Mouse (Mus musculus) urinary bladder, postnatal 14 days (tissue): Measurements from ENCODE around the gene Ehmt1.

ENCODE experiments used
- DNase-seq: peaks from one replicate; pipeline ENCODE4 v3.0.0; 2021; ENCODE audit warnings: low spot score

Gene Ehmt1

DNA sequence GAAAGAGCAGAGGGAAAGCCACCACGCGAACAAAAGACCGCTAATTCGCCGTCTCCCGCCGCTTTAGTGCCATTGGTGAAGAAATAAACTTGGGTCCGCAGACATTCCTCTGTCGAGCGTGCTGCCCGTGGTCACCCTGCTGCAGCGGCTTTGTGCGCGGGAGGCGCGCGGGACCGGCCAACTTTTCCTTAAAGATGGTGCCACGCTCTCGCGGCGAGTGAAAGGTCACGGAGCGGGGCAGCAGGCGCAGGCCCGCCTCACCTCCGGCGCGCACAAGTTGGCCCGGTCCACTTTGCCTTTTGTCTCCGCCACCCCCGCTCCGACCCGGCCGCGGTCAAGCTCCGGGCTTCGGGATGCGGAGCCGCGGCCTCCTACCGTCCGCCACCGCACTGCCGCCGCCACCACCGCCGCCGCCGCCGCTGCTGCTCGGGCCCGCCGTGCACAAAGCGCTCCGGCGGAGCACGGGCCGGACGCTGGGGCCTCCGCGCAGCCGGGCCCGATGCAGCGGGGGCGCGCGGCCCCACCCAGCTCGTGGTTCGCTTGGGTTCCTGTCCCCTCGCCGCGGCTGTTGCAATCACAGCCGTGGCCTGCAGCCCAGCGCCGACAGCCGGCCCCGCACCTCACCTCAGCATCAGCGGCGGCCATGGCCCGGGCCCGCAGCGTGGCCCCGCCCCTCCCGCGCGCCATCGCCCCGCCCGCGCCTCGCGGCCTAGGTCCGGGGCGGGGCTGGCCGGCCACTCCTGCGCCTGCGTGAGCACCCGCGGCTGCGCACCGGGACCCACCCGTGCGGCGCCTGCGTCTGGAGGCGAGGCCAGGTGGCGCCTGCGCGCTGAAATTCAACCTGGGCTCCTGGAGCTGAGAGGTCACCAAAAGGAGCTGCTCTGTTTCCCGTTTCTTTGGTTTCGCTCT, at the start of gene Ehmt1:
Gene Ehmt1, minus strand, starts transcription at position 685 of the 909 bp plus-strand sequence.
- DNase-seq: peak; percentile 95

GRCm38 (mm10) chr2:24962304-24963000, 43.0 kb upstream of the Ehmt1 start, which contains the start of gene Dph7:
Dph7 (plus strand) TSS chr2:24962400.
- DNase-seq: peak; percentile 88

- DNase-seq: peak; percentile 23
Measured at GRCm38 (mm10) chr2:24960910-24961309, 41.5 kb upstream of the Ehmt1 start.

- DNase-seq: no peak
Measured at GRCm38 (mm10) chr2:24952537-24953055, 33.2 kb upstream of the Ehmt1 start.

GRCm38 (mm10) chr2:24950189-24950535, 30.7 kb upstream of the Ehmt1 start:
- DNase-seq: no peak

- DNase-seq: peak; percentile 98
Measured at GRCm38 (mm10) chr2:24949421-24950188, 30.2 kb upstream of the Ehmt1 start, which contains the start of gene Zmynd19. Zmynd19 (plus strand) TSS chr2:24949792.

GRCm38 (mm10) chr2:24944304-24944703, 24.9 kb upstream of the Ehmt1 start:
- peak; percentile 41 for DNase-seq

GRCm38 (mm10) chr2:24942092-24942491, 22.7 kb upstream of the Ehmt1 start:
- no peak for DNase-seq

DNA sequence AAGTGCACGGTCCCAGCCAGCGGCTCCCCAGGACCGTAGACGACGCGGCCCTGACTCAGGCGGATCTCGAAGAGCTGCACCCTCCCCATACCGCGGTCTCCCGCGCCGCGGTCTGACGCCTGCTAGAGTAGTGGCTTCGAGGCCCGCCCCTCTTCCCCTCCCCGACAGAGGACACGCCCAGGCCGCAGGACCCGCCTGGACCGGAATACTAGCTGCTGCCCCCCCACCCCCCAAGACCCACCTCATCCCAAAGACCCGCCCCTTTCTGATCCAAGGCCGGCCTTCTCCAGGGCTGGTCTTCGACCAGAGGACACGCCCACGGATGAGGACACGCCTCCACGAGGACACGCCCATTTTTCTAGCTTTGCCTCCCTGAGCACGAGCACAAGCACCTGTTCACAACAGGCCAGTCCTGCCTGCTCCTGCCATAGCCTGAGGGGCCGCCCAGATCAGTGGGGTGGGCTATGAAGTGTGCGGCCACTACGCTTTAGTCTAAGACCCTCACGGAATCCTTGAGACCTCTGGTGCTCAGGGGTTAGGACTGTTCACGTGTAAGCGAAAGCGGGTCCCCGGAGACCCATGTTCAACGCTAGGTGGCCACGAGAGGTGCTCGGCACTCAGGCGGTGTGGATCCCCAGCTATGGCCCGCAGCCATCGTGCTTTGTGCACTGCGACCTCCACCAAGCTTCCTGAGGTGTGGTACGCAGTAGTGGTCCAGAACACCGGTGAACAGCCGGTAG, 15.8 kb upstream of the Ehmt1 start, which contains the start of gene Arrdc1:
Gene Arrdc1, minus strand, starts transcription at position 196 of the 740 bp plus-strand sequence.
- peak; percentile 97 for DNase-seq

DNA sequence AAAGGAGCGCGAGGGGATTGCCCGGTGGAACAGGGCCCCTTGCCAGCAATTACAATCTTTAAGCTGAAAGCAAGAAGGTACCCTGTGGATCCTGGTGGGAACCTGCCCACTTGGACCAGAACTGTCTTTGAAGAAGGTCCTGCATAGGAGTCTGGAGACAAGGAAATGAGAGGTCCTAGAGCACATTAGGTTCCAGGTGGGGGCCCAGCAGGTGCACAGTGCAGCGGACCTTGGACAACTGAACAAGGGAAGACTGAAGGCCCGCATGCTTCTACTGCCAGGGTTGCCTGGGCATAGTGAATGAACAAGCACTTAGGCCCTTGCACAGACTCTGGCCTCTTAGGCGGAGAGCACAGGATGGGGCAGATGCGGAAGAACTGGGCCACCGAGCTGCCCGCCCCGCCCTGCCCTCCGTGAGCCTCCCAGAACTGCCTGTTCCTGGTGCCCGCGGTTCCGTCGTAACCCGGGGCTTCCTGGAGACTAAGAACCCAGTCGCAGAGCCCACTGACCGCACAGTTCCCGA, 15.1 kb upstream of the Ehmt1 start:
- DNase-seq: no peak

DNA sequence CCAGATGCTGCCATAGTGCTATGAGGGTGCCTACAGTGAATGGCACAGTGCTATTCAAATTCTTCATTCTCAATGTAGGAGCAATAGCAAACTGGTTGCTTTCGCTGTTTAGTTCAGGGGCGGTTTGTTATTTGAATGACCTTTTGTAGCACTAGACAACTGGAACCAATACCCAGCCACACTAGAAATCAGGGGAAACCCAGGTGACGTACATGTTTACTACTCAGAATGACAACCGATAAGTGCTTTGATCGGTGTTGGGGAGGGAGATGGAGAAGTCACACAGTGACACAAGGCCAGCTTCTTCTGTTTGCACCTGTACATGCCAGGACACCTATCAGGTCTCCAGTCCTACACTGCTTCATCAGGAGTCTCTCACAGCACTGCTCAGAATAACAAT, 10.2 kb upstream of the Ehmt1 start:
- DNase-seq: no peak

GRCm38 (mm10) chr2:24929119-24929518, 9.7 kb upstream of the Ehmt1 start:
- DNase-seq: peak; percentile 60

DNA sequence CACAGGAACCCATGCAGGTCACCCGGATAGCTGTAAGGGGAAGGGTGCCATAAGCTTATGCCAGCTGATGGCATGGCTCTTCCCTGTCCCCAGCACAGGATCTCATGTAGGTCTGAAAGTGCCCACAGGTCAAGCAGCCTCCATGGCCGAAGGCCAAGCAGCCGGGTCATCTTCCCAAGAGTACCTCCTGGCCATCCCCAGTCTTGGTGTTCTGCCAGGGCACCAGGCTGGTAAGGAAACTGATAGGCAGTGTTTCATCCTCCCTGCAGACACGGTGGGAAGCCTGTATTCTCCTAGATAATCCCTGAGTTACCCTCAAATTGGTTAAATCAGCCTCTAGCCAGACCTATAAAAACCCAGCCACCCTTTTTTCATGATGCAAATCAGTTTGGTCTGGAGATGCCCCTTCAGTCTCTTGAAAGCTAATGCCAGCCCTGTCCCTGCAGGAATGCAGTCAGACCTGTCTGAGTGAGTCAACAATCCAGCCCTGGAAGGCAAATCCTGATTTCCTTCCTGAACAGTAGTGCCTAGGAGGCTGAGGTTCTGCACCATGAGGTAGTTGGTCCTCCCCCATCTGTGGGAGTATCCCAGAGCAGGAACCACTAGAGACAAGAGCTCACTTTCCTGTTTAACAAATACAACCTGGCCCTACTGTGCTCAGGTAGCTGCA, 8.5 kb upstream of the Ehmt1 start:
- peak; percentile 84 for DNase-seq

GRCm38 (mm10) chr2:24926965-24927358, 7.5 kb upstream of the Ehmt1 start:
- DNase-seq: no peak

DNA sequence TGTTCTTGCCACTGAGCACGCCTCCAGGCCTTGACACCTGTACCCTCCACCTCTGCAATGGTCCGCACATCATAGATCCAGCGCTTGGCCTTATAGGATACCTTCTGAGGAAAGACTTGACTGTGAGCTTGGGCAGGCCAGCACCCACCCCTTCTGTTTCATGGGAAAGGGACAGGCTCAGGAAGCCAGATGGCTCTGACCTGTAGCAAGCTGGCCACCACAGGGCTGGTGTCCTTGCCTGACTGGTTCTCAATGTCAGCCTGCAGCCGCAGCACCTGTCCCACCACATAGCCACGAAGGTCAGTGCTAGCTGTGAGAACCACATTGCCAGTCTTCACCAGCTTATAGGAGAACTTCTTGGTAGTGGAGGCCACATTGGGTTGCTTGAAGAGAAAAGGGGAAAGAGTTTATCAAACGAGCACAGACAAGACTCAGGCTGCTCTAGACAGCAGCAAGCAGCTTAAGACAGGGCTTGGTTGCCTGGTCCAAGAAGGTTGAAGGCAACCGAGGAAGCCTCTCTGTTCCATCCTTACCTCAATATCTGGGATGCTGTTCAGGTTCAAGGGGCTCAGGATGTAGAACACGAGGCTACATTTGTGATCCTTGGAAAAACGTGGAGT, 7.0 kb upstream of the Ehmt1 start:
- DNase-seq: no peak

GRCm38 (mm10) chr2:24925284-24925683, 5.9 kb upstream of the Ehmt1 start:
- DNase-seq: no peak

- DNase-seq: no peak
Measured at GRCm38 (mm10) chr2:24923561-24923960, 4.1 kb upstream of the Ehmt1 start.

DNA sequence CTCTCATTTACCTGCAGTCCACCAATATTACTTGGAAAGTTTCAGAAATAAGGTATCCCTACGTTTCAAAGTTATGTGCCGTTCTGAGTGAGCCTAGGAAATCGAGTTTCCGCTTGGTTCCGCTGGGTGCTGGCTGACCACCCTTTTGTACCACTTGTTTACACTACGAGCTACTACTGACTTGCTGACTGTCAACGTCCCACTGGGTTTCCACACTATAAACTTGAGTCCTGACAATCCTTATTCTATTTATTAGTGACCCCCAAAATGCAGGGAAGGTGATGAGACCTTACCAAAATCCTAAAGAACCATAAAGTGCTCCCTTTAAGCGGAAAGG, 393 bp upstream of the Ehmt1 start:
- no peak for DNase-seq

DNA sequence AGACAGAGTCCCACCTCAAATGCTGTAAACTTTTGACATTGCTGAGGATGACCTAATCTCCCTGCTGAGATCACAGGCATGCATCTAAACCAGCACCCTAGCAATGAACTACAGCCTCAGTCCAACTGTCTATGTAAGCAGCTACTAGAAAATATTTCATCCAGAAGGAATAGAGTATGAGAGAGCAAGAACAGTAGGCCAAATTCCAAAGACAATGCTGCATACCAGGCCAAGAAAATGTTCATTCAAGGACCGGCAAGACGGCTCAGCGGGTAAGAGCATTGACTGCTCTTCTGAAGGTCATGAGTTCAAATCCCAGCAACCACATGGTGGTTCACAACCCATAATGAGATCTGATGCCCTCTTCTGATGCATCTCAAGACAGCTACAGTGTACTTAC, 4.7 kb downstream of the Ehmt1 start:
- no peak for DNase-seq

DNA sequence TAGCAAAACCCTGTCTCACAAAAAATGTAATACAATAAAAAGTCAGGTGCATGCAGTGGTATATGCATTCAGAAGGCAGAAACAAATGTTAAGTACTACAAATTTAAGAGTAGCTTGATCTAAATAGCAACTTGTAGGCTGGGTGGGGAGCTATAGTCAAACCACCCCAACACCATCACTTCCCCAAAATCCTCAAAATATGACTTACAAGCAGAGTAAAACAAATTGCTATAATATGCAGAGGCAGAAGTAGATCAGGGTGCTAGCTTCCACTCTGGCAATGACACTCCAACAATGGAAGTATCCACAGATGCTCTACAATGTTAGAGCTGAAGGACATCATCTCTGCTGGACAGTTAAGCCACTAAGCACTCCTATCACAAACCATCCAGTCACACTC, 6.8 kb downstream of the Ehmt1 start:
- DNase-seq: no peak
